Mouse (Mus musculus): ENCODE data around the gene Kpnb1. TPM values are rescaled to one million over a fixed set of nuclear protein-coding genes. Genes with fewer than 3 reads are reported as not detected.
A peak's percentile ranks its signal among the peaks of the same experiment; 100 is the strongest.
"Not testable (repeated sequence)": the region's sequence is repeated elsewhere in the genome, so short reads cannot be mapped to it uniquely, and the experiment has no call there.

The Kpnb1 gene
- polyA plus RNA-seq, 1 experiment from 2014 or later: 63.6 TPM

DNA sequence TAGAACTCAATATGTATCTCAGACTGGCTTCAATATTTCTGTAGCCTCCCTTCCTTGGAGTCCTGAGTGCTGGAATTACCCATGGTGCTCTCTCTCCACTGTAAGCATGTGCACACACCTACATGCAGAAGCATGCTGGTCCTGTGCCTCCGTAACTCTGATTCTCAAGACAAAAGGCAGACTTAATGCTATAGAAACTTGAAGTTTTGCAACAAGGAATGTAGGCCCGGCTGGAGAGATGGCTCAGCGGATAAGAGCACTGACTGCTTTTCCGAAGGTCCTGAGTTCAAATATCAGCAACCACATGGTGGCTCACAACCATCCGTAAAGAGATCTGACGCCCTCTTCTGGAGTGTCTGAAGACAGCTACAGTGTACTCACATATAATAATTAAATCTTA is 2.0 kb upstream of the Kpnb1 start:
- not testable (repeated sequence) for ATAC-seq (replicated peaks; ENCODE audit: insufficient number of reproducible peaks, low FRiP score, low TSS enrichment)

DNA sequence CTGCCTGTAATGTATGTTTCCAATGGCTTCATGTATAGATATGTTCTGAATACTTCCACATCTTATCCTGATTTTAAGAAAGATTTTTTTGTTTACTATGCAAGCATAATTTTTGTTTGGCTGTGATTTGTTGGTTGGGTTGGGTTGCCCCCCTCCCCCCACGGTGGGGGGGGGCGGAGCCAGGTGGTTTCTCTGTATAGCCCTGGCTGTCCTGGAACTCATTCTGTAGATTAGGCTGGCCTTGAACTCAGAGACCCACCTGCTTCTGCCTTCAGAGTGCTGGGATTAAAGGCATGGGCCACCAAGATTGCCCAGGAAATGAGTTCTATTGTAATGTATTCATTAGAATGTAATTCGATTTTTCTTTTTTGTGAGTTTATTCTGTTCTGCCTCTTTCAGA is 1.6 kb upstream of the Kpnb1 start:
- H3K27ac ChIP-seq (ENCODE audit: low read depth, low read length): peak overlapping the region; percentile 99
- no peak for ATAC-seq (replicated peaks; ENCODE audit: insufficient number of reproducible peaks, low FRiP score, low TSS enrichment)
- 37% methylated on average over 3 of the region's 3 CpGs for WGBS (ENCODE audit: insufficient replicate concordance)

More for the DNA sequence above, 2.0 kb upstream of the Kpnb1 start:
- H3K36me3 ChIP-seq (ENCODE audit: control insufficient read depth, insufficient read depth, low read length); H3K9me3 ChIP-seq (replicated peaks; ENCODE audit: control insufficient read depth, low read length); H3K9ac ChIP-seq (ENCODE audit: low read depth, low read length); H3K4me3 ChIP-seq (ENCODE audit: low read depth, low read length); H3K27me3 ChIP-seq (ENCODE audit: control insufficient read depth, insufficient read depth, low read length): not testable (repeated sequence)
- H3K4me2 ChIP-seq: peak overlapping the region; percentile 94
- peaks cover 21% of the 10 kb centered on the region for H3K4me1 ChIP-seq (ENCODE audit: control insufficient read depth, insufficient read depth, low read length)
- H3K27ac ChIP-seq (ENCODE audit: low read depth, low read length): peak overlapping the region; percentile 99; the same call in 1 of the 2 replicates
- WGBS (ENCODE audit: insufficient replicate concordance): 85% methylated on average over 6 of the region's 6 CpGs

DNA sequence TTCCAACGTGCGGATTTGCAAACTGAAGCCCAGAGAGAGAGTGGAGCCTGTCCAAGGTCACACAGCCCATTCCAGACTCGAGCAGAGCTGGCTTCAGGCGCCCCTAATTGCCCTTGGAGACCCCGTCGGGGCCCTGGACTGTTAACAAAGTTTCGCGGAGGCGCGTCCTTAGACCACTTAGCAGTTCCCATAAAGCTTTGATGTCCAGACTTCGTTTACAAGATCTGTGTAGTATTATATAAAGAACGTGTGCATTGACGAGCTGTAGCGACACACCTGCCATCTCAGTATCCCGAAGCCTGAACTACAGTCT is 918 bp upstream of the Kpnb1 start:
- peak overlapping the region; percentile 95 for H3K4me3 ChIP-seq (ENCODE audit: low read depth, low read length)
- peaks cover 29% of the 10 kb centered on the region for H3K4me1 ChIP-seq (ENCODE audit: control insufficient read depth, insufficient read depth, low read length)
- H3K9ac ChIP-seq (ENCODE audit: low read depth, low read length): peak overlapping the region; percentile 86
- H3K4me2 ChIP-seq: peak overlapping the region; percentile 94
- peaks cover 12% of the 10 kb centered on the region for H3K36me3 ChIP-seq (ENCODE audit: control insufficient read depth, insufficient read depth, low read length)
- H3K9me3 ChIP-seq (replicated peaks; ENCODE audit: control insufficient read depth, low read length): no peaks in the 10 kb centered on the region
- WGBS (ENCODE audit: insufficient replicate concordance): under 1% methylated on average over 15 of the region's 15 CpGs
- no peak for ATAC-seq (replicated peaks; ENCODE audit: insufficient number of reproducible peaks, low FRiP score, low TSS enrichment)
- H3K27me3 ChIP-seq (ENCODE audit: control insufficient read depth, insufficient read depth, low read length): no peaks in the 10 kb centered on the region
- peak overlapping the region; percentile 99 for H3K27ac ChIP-seq (ENCODE audit: low read depth, low read length)

More for the DNA sequence above, 1.6 kb upstream of the Kpnb1 start:
- H3K36me3 ChIP-seq (ENCODE audit: control insufficient read depth, insufficient read depth, low read length): peaks cover 8% of the 10 kb centered on the region
- H3K4me3 ChIP-seq (ENCODE audit: low read depth, low read length): peak overlapping the region; percentile 95
- no peak overlapping the region for H3K9ac ChIP-seq (ENCODE audit: low read depth, low read length)
- peaks cover 25% of the 10 kb centered on the region for H3K4me1 ChIP-seq (ENCODE audit: control insufficient read depth, insufficient read depth, low read length)
- peak overlapping the region; percentile 94 for H3K4me2 ChIP-seq
- no peaks in the 10 kb centered on the region for H3K27me3 ChIP-seq (ENCODE audit: control insufficient read depth, insufficient read depth, low read length)
- H3K9me3 ChIP-seq (replicated peaks; ENCODE audit: control insufficient read depth, low read length): no peaks in the 10 kb centered on the region

GRCm38 (mm10) chr11:97186947-97187763 is 526 bp downstream of the Kpnb1 start:
- ATAC-seq (replicated peaks; ENCODE audit: insufficient number of reproducible peaks, low FRiP score, low TSS enrichment): peak; percentile 73
- Histone ChIP-seq H3K36me3 (ENCODE audit: control insufficient read depth, insufficient read depth, low read length) (peaks cover 24% of the 10 kb centered on the region), H3K27ac (ENCODE audit: low read depth, low read length) (peak overlapping the region; percentile 99), H3K4me3 (ENCODE audit: low read depth, low read length) (peak overlapping the region; percentile 95), H3K4me2 (peak overlapping the region; percentile 72), H3K9me3 (replicated peaks; ENCODE audit: control insufficient read depth, low read length) (no peaks in the 10 kb centered on the region), H3K9ac (ENCODE audit: low read depth, low read length) (peak overlapping the region; percentile 98), H3K4me1 (ENCODE audit: control insufficient read depth, insufficient read depth, low read length) (peaks cover 29% of the 10 kb centered on the region), H3K27me3 (ENCODE audit: control insufficient read depth, insufficient read depth, low read length) (no peaks in the 10 kb centered on the region)
- WGBS (ENCODE audit: insufficient replicate concordance): 0% methylated on average over 65 of the region's 74 CpGs

DNA sequence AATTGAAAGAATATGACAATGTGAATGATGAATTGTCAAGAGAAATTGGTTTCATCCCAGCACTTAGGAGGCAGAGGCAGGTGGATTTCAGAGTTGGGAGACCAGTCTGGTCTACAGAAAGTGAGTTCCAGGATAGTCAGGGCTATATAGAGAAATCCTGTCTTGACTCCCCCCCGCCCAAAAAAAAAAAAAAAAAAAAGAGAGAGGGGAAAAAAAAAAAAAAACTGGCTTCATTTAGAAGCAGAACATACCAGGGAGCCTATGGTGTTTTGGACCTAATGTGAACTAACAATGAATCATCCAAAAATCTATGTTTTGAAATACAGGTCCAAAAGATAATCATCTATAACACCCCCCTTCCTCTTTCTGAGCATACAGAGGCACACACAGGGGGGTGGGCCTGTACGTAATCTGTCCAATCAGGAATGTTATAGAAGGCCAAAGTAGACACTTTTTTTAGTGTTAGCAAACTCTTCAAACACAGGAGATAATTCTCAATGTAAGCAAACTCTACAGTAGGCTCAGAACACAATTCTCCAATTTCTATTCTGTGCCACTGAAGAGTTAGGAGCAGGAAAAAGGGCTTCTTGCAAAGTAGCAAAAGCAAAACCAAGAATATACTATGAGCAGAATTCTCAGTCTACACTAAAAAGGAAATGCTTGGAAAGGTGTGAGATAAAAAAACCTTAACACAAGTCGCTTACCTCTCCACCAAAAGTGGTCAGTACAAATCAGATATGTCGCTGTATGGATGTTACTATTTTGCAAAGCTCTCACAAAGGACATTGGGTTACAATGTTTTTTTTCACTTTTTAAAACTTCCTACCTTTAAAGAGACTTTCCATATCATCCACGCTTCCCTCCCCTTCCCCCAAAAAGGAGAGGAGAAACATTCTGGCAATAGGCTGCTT is 1.7 kb downstream of the Kpnb1 start:
- H3K9me3 ChIP-seq (replicated peaks; ENCODE audit: control insufficient read depth, low read length): no peaks in the 10 kb centered on the region
- H3K9ac ChIP-seq (ENCODE audit: low read depth, low read length): peak overlapping the region; percentile 73
- peak overlapping the region; percentile 95 for H3K4me3 ChIP-seq (ENCODE audit: low read depth, low read length)
- 53% methylated on average over 5 of the region's 5 CpGs for WGBS (ENCODE audit: insufficient replicate concordance)
- peak overlapping the region; percentile 58; the same call in 1 of the 2 replicates for H3K27ac ChIP-seq (ENCODE audit: low read depth, low read length)
- no peak for ATAC-seq (replicated peaks; ENCODE audit: insufficient number of reproducible peaks, low FRiP score, low TSS enrichment)
- peak overlapping the region; percentile 72 for H3K4me2 ChIP-seq
- peaks cover 29% of the 10 kb centered on the region for H3K4me1 ChIP-seq (ENCODE audit: control insufficient read depth, insufficient read depth, low read length)
- H3K36me3 ChIP-seq (ENCODE audit: control insufficient read depth, insufficient read depth, low read length): peaks cover 36% of the 10 kb centered on the region
- no peaks in the 10 kb centered on the region for H3K27me3 ChIP-seq (ENCODE audit: control insufficient read depth, insufficient read depth, low read length)

DNA sequence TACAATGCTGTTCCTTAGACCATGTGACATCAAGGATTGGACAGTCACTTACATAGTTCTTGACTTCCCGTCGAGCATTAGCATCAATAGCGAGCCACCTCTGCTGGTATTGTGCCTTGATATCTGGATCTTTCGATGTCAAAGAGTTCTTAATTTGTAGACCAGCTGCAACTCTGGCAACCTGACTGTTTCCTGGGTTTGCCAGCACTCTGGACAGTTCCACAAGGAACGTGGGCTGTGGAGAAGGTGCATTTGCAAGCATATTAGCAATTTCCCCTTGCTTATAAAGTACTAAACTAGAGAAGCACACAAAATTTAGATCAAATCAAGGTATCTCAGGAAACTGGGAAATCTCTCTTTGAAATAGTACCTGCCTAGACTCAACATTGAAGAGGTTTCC is 2.8 kb downstream of the Kpnb1 start:
- Histone ChIP-seq H3K4me3 (ENCODE audit: low read depth, low read length) (no peak overlapping the region), H3K4me2 (no peak overlapping the region), H3K9me3 (replicated peaks; ENCODE audit: control insufficient read depth, low read length) (no peaks in the 10 kb centered on the region), H3K27me3 (ENCODE audit: control insufficient read depth, insufficient read depth, low read length) (no peaks in the 10 kb centered on the region), H3K4me1 (ENCODE audit: control insufficient read depth, insufficient read depth, low read length) (peaks cover 29% of the 10 kb centered on the region), H3K27ac (ENCODE audit: low read depth, low read length) (no peak overlapping the region), H3K36me3 (ENCODE audit: control insufficient read depth, insufficient read depth, low read length) (peaks cover 45% of the 10 kb centered on the region), H3K9ac (ENCODE audit: low read depth, low read length) (no peak overlapping the region)
- 73% methylated on average over 5 of the region's 5 CpGs for WGBS (ENCODE audit: insufficient replicate concordance)
- no peak for ATAC-seq (replicated peaks; ENCODE audit: insufficient number of reproducible peaks, low FRiP score, low TSS enrichment)

DNA sequence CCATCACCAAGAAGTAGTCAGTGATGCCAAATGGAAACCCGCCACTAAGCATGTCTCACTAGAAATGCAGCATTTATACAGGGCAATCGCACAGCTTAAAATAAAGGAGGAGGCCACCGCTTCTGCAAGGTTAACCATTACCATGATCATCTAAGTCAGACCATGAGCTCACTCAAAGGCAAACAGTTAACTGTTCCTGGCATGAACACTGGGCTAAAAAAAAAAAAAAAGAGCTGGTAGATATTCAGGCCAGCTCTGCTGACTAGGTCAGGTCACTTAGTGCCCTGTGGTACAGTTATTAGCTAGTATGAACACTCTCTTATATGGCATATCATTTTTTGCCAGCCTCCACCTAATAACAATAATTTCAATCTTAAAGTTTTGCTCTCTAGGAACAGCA is 5.2 kb downstream of the Kpnb1 start:
- ATAC-seq (replicated peaks; ENCODE audit: insufficient number of reproducible peaks, low FRiP score, low TSS enrichment): no peak
- Histone ChIP-seq H3K27me3 (ENCODE audit: control insufficient read depth, insufficient read depth, low read length) (no peaks in the 10 kb centered on the region), H3K9me3 (replicated peaks; ENCODE audit: control insufficient read depth, low read length) (no peaks in the 10 kb centered on the region), H3K36me3 (ENCODE audit: control insufficient read depth, insufficient read depth, low read length) (peaks cover 54% of the 10 kb centered on the region), H3K27ac (ENCODE audit: low read depth, low read length) (no peak overlapping the region), H3K4me2 (no peak overlapping the region), H3K4me1 (ENCODE audit: control insufficient read depth, insufficient read depth, low read length) (peaks cover 22% of the 10 kb centered on the region), H3K9ac (ENCODE audit: low read depth, low read length) (no peak overlapping the region), H3K4me3 (ENCODE audit: low read depth, low read length) (no peak overlapping the region)
- whole genome bisulfite sequencing (ENCODE audit: insufficient replicate concordance): 92% methylated on average over 3 of the region's 3 CpGs

GRCm38 (mm10) chr11:97181061-97181460 is 6.6 kb downstream of the Kpnb1 start:
- H3K27ac ChIP-seq (ENCODE audit: low read depth, low read length): no peak overlapping the region
- peaks cover 18% of the 10 kb centered on the region for H3K4me1 ChIP-seq (ENCODE audit: control insufficient read depth, insufficient read depth, low read length)
- H3K4me3 ChIP-seq (ENCODE audit: low read depth, low read length): no peak overlapping the region
- no peaks in the 10 kb centered on the region for H3K9me3 ChIP-seq (replicated peaks; ENCODE audit: control insufficient read depth, low read length)
- WGBS (ENCODE audit: insufficient replicate concordance): 90% methylated on average over 5 of the region's 5 CpGs
- H3K9ac ChIP-seq (ENCODE audit: low read depth, low read length): no peak overlapping the region
- no peaks in the 10 kb centered on the region for H3K27me3 ChIP-seq (ENCODE audit: control insufficient read depth, insufficient read depth, low read length)
- no peak overlapping the region for H3K4me2 ChIP-seq
- H3K36me3 ChIP-seq (ENCODE audit: control insufficient read depth, insufficient read depth, low read length): peaks cover 61% of the 10 kb centered on the region
- no peak for ATAC-seq (replicated peaks; ENCODE audit: insufficient number of reproducible peaks, low FRiP score, low TSS enrichment)
